Comparison of ENCODE assay signal across 1 mouse cellular context in the genomic region with DNA sequence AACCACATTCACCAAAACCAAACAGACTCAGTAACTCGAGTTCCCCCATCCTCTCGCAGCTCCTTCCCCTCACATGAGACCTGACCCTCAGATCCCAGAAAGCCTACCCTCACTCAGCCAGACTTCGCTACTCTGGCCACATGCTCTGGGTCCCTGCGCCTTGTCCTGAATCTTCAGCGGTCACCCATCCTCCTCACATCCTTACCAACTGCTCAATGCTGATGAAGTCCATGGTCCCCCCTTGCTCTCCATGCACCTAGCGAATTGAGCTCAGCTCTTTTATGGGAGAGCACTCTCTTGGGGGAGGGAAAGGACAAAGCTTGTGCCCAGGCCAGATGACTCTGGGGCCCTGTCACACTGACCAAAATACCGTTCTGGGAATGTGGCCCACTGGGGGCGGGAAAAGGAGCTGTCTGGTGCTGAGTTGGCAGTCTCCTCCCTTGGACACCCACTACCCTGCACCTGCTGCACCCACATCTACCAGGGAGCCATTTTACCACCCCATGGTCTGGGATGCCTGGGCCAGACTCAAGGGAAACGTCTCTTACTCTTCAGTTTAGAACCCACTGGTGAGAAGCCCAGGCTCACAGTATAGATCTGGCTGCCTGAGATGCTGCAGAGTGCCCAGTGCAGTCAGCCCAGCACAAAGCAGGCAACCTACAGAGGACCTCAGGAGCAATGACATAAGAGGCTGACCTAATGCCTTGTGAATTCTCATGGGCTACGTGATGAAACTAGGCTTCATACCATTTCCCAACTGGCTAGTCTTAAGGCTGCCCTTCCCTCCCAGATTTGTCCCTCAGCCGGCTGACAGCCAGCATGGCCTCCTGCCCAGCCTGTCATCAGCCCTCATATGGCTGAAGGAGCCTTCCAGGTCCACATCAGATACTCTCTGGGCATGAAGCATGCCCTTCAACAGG.
TF ChIP-seq lines count a peak whose summit lies in the region.

No protein-coding gene starts in this region.

TF ChIP-seq in myocyte, 11 proteins besides CTCF, POLR2A, EP300 and RAD21:
- TF ChIP-seq MYOG (IDR thresholded peaks at IDR 0.05; ENCODE audit: control insufficient read depth in 1 of 3, insufficient read depth in 1 of 3, insufficient read length in 2 of 3, low read depth in 2 of 3) (peak in 2 of 3 experiments; percentile 42 to 88), TCF12 (IDR thresholded peaks at IDR 0.05; ENCODE audit: insufficient read depth, poor library complexity, severe bottlenecking) (peak; percentile 20), TCF3 (IDR thresholded peaks at IDR 0.05; ENCODE audit: insufficient read length, low read depth) (no peak), REST (IDR thresholded peaks at IDR 0.05; ENCODE audit: insufficient read depth, insufficient read length) (no peak), MYOD1 (IDR thresholded peaks at IDR 0.05; ENCODE audit: control insufficient read depth in 1 of 3, insufficient read length in 2 of 3, low read depth in 2 of 3) (peak; percentile 42 to 93 (median 77))
